ENCODE assay signal across 9 mouse cellular contexts in the genomic region with DNA sequence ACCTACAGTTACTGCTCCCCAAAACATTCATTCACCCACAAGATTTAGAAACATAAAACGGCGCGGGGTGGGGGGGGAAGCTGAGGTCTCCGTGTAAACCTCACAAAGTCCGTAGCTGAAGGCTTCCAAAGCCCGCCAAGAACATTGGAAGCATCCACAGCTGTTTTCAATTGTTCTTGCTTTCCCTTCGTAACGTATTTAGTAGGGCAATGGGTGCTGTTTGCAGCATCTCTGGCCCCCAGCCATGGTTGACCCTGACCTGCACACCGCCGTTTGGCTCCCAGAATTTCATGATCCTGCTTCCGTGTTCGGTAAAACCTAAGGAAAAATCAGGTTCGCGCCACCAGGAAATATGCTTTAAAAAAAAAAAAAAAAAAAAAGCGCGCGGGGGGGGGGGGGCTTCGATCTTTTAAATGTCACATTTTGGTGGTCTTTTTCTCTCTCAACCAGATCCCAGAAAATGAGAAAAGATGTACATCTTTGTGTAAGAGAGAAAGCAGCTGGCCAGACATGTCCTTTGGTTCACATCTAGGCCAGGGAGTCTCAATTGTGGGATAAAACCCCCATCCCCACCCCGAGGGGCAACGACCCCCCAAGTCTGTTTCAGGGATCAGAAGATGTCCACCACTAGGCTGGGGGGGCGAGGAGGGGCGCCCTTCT. TPM values are rescaled to one million over a fixed set of nuclear protein-coding genes. Genes with fewer than 3 reads are reported as not detected.
DNase-seq lines count a peak whose midpoint lies in the region; ATAC-seq lines count a peak whose summit lies in the region.
"Had no signal": no experiment of that assay in that cellular context is flagged by ENCODE, and none has a peak within 500 bp of the region (broad histone marks: within the 10 kb centered on the region; RNA-seq: fewer than 3 reads in every experiment).

No protein-coding gene starts in this region.

- H3K27ac ChIP-seq in forebrain, embryonic 11.5 days (ENCODE audit: low read depth, low read length): peak overlapping the region; percentile 33; the same call in 1 of the 2 replicates
- peak overlapping the region; percentile 49; the same call in 1 of the 2 replicates for H3K27ac ChIP-seq in intestine, embryonic 16.5 days (ENCODE audit: low read length)
- peak overlapping the region; percentile 88 for H3K27ac ChIP-seq in midbrain, embryonic 16.5 days (ENCODE audit: low read length)

- peak overlapping the region; percentile 37 for H3K4me3 ChIP-seq in forebrain, embryonic 11.5 days (ENCODE audit: low read depth, low read length)
- peak overlapping the region; percentile 51 for H3K4me3 ChIP-seq in intestine, embryonic 16.5 days (ENCODE audit: low read length)
- H3K4me3 ChIP-seq in midbrain, embryonic 16.5 days (ENCODE audit: low read depth, low read length): peak overlapping the region; percentile 55

- WGBS in forebrain, embryonic 11.5 days: 46% methylated on average over 22 of the region's 22 CpGs
- WGBS in intestine, embryonic 16.5 days: 52% methylated on average over 22 of the region's 22 CpGs
- WGBS in midbrain, embryonic 16.5 days: 46% methylated on average over 21 of the region's 22 CpGs

- no peaks in the 10 kb centered on the region; the same call in 1 of the 2 replicates for H3K4me1 ChIP-seq in forebrain, embryonic 11.5 days (replicated peaks; ENCODE audit: control insufficient read depth, insufficient read depth, low read length)
- peaks cover under 1% of the 10 kb centered on the region; the same call in 1 of the 2 replicates for H3K4me1 ChIP-seq in intestine, embryonic 16.5 days (ENCODE audit: control insufficient read depth, insufficient read depth, low read length)
- peaks cover 10% of the 10 kb centered on the region for H3K4me1 ChIP-seq in midbrain, embryonic 16.5 days (ENCODE audit: control insufficient read depth, insufficient read depth, low read length)

- H3K4me2 ChIP-seq in forebrain, embryonic 11.5 days (ENCODE audit: low read depth, low read length, severe bottlenecking): peak overlapping the region; percentile 61
- H3K4me2 ChIP-seq in intestine, embryonic 16.5 days (ENCODE audit: low read depth, low read length): peak overlapping the region; percentile 65
- peak overlapping the region; percentile 53 for H3K4me2 ChIP-seq in midbrain, embryonic 16.5 days (ENCODE audit: low read length)

- peaks cover 6% of the 10 kb centered on the region; the same call in 1 of the 2 replicates for H3K9me3 ChIP-seq in forebrain, embryonic 11.5 days (ENCODE audit: control insufficient read depth, low read length)
- H3K9me3 ChIP-seq in intestine, embryonic 16.5 days (ENCODE audit: control insufficient read depth, low read length): peaks cover 20% of the 10 kb centered on the region
- H3K9me3 ChIP-seq in midbrain, embryonic 16.5 days (replicated peaks; ENCODE audit: control insufficient read depth, low read length, poor library complexity, severe bottlenecking): peaks cover 11% of the 10 kb centered on the region

- no peak for ATAC-seq in forebrain, embryonic 11.5 days (replicated peaks; ENCODE audit: low FRiP score)
- ATAC-seq in intestine, embryonic 16.5 days: no peak
- no peak for ATAC-seq in midbrain, embryonic 16.5 days

- no peaks in the 10 kb centered on the region for H3K27me3 ChIP-seq in forebrain, embryonic 11.5 days (ENCODE audit: control insufficient read depth, insufficient read depth, low read length)
- no peaks in the 10 kb centered on the region for H3K27me3 ChIP-seq in intestine, embryonic 16.5 days (replicated peaks; ENCODE audit: control insufficient read depth, insufficient read depth, low read length)
- H3K27me3 ChIP-seq in midbrain, embryonic 16.5 days (ENCODE audit: control insufficient read depth, insufficient read depth, low read depth, low read length): no peaks in the 10 kb centered on the region
- H3K27me3 ChIP-seq: CH12.LX had no signal

- peak overlapping the region; percentile 78 for H3K9ac ChIP-seq in forebrain, embryonic 11.5 days (ENCODE audit: low read length)
- H3K9ac ChIP-seq in intestine, embryonic 16.5 days (ENCODE audit: low read depth, low read length): peak overlapping the region; percentile 75
- peak overlapping the region; percentile 81 for H3K9ac ChIP-seq in midbrain, embryonic 16.5 days (ENCODE audit: low read depth, low read length)

- DNase-seq in gastrocnemius, postnatal 10 days: peak; percentile 21
- DNase-seq in gastrocnemius, adult 18-20 months (ENCODE audit: low spot score): no peak
- peak; percentile 78 for DNase-seq in adrenal gland, postnatal 14 days
- DNase-seq in forebrain, embryonic 11.5 days (ENCODE audit: low spot score): peak; percentile 61
- no peak for DNase-seq in frontal cortex, postnatal 25 days (ENCODE audit: low spot score in 2 of 2)
- DNase-seq in thymus, postnatal 14 days: no peak

- H3K36me3 ChIP-seq in forebrain, embryonic 11.5 days (ENCODE audit: control insufficient read depth, insufficient read depth, low read length): no peaks in the 10 kb centered on the region
- H3K36me3 ChIP-seq in intestine, embryonic 16.5 days (ENCODE audit: control insufficient read depth, insufficient read depth, low read length): no peaks in the 10 kb centered on the region
- H3K36me3 ChIP-seq in midbrain, embryonic 16.5 days (ENCODE audit: control insufficient read depth, insufficient read depth, low read length): no peaks in the 10 kb centered on the region

RNA-seq across cellular contexts. Expression of a gene that starts 0.8 kb away (rescaled TPM):
- 10 to 100 TPM; 36.2 to 43.2 TPM for total RNA-seq in gastrocnemius, postnatal 10 days (2021)
- 10 to 100 TPM in 1 of 2 experiments, 1 to 10 TPM in 1; 7.6 to 10.5 TPM for total RNA-seq in gastrocnemius, adult 18-20 months (2021)
- 49.6 and 60.8 TPM in 2 replicates for total RNA-seq in adrenal gland, postnatal 14 days (2021)
- 57.1 and 59.3 TPM in 2 replicates for polyA plus RNA-seq in forebrain, embryonic 11.5 days (2014; fragmentation: Nextera tagmentation; extraction: Ambion mirVana)
- 38.8 and 40.6 TPM in 2 replicates for polyA plus RNA-seq in intestine, embryonic 16.5 days (2015; fragmentation: Nextera tagmentation; extraction: Ambion mirVana)
- polyA plus RNA-seq in midbrain, embryonic 16.5 days (2015; fragmentation: Nextera tagmentation; extraction: Ambion mirVana): 61.4 and 65.8 TPM in 2 replicates
- total RNA-seq: CH12.LX had no signal

RNA-seq across cellular contexts. Expression of a gene that starts 0.9 kb away (rescaled TPM):
- total RNA-seq in gastrocnemius, postnatal 10 days (2021): 10 to 100 TPM; 27.9 to 37.8 TPM
- 1 to 10 TPM; 1.1 to 1.3 TPM for total RNA-seq in gastrocnemius, adult 18-20 months (2021)
- 461 and 472 TPM in 2 replicates for total RNA-seq in adrenal gland, postnatal 14 days (2021)
- polyA plus RNA-seq in forebrain, embryonic 11.5 days (2014; fragmentation: Nextera tagmentation; extraction: Ambion mirVana): 17.5 and 19.0 TPM in 2 replicates
- polyA plus RNA-seq in intestine, embryonic 16.5 days (2015; fragmentation: Nextera tagmentation; extraction: Ambion mirVana): 1.6 and 1.7 TPM in 2 replicates
- polyA plus RNA-seq in midbrain, embryonic 16.5 days (2015; fragmentation: Nextera tagmentation; extraction: Ambion mirVana): 6.3 and 7.9 TPM in 2 replicates
- total RNA-seq: CH12.LX had no signal

Comparison
In these comparisons a context has a peak if more than half of its experiments do, and no peak if none do; other contexts are left out.
1. DNase-seq: peak in gastrocnemius, postnatal 10 days (single experiment), adrenal gland, postnatal 14 days (single experiment) and forebrain, embryonic 11.5 days (single experiment); none in gastrocnemius, adult 18-20 months (single experiment), frontal cortex, postnatal 25 days (0 of 2) and thymus, postnatal 14 days (single experiment).
2. RNA of a gene that starts 0.9 kb away (total RNA-seq): 461 to 472 TPM in adrenal gland, postnatal 14 days and 27.9 to 37.8 TPM in gastrocnemius, postnatal 10 days; 1.1 to 1.3 TPM in gastrocnemius, adult 18-20 months; every median in the first group is over 10 times any median in the second.
3. H3K27ac ChIP-seq: peak in every context shown above with its lines; median percentile 88 in midbrain, embryonic 16.5 days; 49 in intestine, embryonic 16.5 days; 33 in forebrain, embryonic 11.5 days.
4. Peak in every context shown above with its lines, with median percentiles within 50 percentile points of each other: H3K4me2 ChIP-seq, H3K4me3 ChIP-seq and H3K9ac ChIP-seq.